Mouse (Mus musculus) Patski (cell line): ENCODE results near the gene Shb. TPM values are rescaled to one million over a fixed set of nuclear protein-coding genes. Genes with fewer than 3 reads are reported as not detected.

Source experiments
- ATAC-seq: fragments of 100-300 bp; one replicate; pipeline ENCODE4 v1.8.0; 2021
- CTCF ChIA-PET: fragments of 350-600 bp; sonication (Branson Sonifier 250); formaldehyde crosslinking; loops from one replicate; lab custom pipeline; 2022; ENCODE audit warnings: inconsistent platforms; lab: Charles Lee
- POLR2A ChIA-PET: fragments of 350-600 bp; sonication (Branson Sonifier 250); formaldehyde crosslinking; loops from one replicate; lab custom pipeline; 2022; ENCODE audit warnings: antibody characterized with exemption, inconsistent platforms; lab: Charles Lee
- DNase-seq: peaks from one replicate; pipeline ENCODE4 v3.0.0-alpha.2; 2011; ENCODE audit warnings: low read depth, low spot score
- H3K27me3 ChIP-seq: fragments of 371-371 bp; one replicate; pipeline ENCODE4 v1.5.1; 2021
- CTCF ChIP-seq: fragments of 100-300 bp; IDR thresholded peaks from one replicate; pipeline ENCODE4 v1.5.1; 2021
- in situ Hi-C: fragments of 300-500 bp; cut with MboI; formaldehyde crosslinking; loops from 3 replicates; pipeline ENCODE4 v1.11.1; 2018; ENCODE audit warnings: low pct_unique_long_range_greater_than_20kb, mixed read lengths
- polyA plus RNA-seq: library from polyadenylated mRNA; unstranded; gene quantifications from one replicate; pipeline ENCODE4 v1.2.3, GENCODE M21; 2021

Shb gene
- polyA plus RNA-seq, 1 experiment from 2014 or later = 71.9 TPM

DNA sequence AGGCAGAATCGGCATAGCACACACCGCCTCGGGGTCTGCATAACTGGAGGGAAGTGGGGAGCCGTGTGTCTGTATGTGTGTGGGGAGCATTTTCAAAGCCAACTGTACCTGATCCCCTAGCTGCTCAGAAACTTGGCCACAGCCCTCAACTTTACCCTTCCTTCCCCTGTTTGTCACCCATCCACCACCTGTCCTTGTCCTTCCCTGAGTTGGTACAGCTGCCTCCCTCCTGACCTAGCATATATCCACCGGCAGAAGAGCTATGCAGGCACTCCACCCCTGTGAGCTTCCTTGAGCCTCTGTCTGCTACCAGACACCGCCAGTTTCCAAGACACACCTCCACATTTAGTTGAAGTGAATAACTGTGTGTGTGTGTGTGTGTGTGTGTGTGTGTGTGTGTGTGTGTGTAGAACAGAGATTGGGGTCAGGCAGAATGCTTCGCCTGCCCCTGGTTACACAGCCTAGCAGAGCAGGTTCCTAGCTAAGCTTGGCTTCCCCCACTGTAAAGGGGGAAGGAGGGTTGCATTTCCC, 95.8 kb downstream of the Shb start:
- no peaks in the 10 kb centered on the region for H3K27me3 ChIP-seq
- POLR2A ChIA-PET = interaction anchor here (0.5 to 1.0 kb wide), 2 partner anchors 11 to 19 kb away, joined by 3 read pairs; no protein-coding TSS in a partner anchor
- CTCF ChIA-PET = interaction anchor here (1.1 to 2.3 kb wide), 3 partner anchors 11 to 91 kb away, joined by 3 to 6 read pairs (median 4); no protein-coding TSS in a partner anchor
- TF ChIP-seq CTCF = no peak
- in situ Hi-C loops = no loop called here
- no peak for ATAC-seq
- DNase-seq = no peak

DNA sequence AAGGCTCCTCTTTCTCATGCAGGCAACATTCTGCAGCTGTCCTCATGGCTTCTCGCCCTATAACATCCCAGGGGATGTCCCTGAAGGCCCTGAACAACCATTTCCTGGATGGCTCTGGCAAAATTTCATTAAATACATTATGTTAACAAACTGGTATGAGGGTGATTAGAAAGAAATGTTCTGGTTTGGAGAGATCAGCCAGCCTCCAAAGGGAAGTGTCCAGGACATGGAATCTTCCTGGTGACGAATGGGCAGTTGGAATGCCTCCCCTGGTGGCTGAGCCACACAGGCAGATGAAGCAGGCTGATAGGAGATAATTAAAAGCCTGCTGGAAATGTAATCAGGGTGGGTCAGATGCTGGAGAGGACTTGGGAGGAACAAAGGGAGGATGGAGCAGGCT, 96.4 kb downstream of the Shb start:
- ChIA-PET CTCF (interaction anchor here (1.6 to 2.3 kb wide), 2 partner anchors 13 to 91 kb away, joined by 4 to 6 read pairs; no protein-coding TSS in a partner anchor), POLR2A (interaction anchor here (0.5 kb wide), 1 partner anchor 18 kb away, joined by 3 read pairs; no protein-coding TSS in a partner anchor)
- peak; percentile 44 for ATAC-seq
- no peak for TF ChIP-seq CTCF
- DNase-seq = no peak
- no peaks in the 10 kb centered on the region for H3K27me3 ChIP-seq
- in situ Hi-C loops = no loop called here

DNA sequence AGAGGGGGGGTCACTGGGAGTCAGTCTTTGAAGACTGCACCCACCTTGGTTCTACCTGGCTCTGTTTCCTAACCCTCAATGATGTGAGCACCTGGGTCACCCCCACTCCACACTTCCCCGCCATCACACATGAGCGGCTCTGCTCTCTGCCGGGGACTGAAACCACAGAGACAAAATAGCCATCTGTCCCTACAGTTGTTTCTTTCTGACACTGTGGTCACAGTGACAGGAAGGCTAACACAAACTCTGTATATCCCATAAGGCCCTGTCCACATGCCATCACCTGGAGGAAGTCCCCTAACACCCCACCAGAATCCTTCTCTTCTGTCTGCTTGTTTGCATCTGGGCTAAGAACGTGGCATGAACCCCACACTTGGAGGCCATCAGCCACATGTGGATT, 97.6 kb downstream of the Shb start:
- ChIA-PET CTCF (interaction anchor here (1.0 kb wide), 1 partner anchor 15 kb away, joined by 3 read pairs; no protein-coding TSS in a partner anchor), POLR2A (interaction anchor here (1.7 kb wide), 1 partner anchor 14 kb away, joined by 4 read pairs; no protein-coding TSS in a partner anchor)
- no peaks in the 10 kb centered on the region for H3K27me3 ChIP-seq
- in situ Hi-C loops = no loop called here
- TF ChIP-seq CTCF = no peak
- DNase-seq = no peak
- no peak for ATAC-seq

DNA sequence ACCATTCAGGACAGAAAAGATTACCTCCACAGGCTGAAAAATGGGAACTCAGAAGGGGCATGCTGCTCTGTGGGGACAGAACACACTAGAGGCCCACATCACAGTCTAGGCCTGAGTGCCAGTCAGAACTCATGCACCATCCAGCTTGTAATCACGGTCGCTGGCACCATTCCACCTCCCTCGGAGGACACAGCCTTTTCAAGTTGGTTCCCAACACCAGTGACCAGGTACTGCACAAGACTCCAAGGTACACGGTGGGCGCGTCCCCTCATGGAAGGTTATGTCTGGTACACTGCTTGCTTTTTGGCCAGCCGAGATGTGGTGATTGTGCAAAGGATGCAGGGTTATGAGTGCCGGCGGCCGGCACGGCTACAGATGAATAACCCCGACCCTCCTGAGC, 98.2 kb downstream of the Shb start:
- no peak for TF ChIP-seq CTCF
- ATAC-seq = no peak
- H3K27me3 ChIP-seq = no peaks in the 10 kb centered on the region
- in situ Hi-C loops = no loop called here
- no peak for DNase-seq
- POLR2A ChIA-PET = interaction anchor here (1.7 kb wide), 1 partner anchor 15 kb away, joined by 4 read pairs; no protein-coding TSS in a partner anchor
- CTCF ChIA-PET = no interaction called here

DNA sequence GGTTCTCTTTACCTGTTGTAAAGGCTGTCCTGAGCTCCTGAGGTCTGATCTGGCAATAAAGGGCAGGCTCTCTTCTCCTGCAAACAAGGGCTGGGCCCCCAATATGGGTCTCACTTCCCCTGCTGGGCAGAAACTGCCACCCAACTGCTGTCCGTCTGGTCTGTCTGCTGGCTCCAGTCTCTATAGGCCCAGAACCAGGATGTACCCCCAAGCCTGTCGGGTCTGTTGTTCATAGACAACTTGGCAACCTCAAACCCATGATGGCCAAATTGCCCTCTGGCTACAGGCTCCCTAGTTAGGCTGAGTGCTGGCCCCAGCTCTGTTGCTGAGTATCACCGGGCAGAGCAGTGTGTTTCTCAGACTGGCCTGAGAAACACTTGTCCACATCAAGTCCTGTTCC, 100.5 kb downstream of the Shb start:
- TF ChIP-seq CTCF = no peak
- POLR2A ChIA-PET = no interaction called here
- CTCF ChIA-PET = no interaction called here
- DNase-seq = no peak
- no peaks in the 10 kb centered on the region for H3K27me3 ChIP-seq
- no peak for ATAC-seq
- in situ Hi-C loops = no loop called here

DNA sequence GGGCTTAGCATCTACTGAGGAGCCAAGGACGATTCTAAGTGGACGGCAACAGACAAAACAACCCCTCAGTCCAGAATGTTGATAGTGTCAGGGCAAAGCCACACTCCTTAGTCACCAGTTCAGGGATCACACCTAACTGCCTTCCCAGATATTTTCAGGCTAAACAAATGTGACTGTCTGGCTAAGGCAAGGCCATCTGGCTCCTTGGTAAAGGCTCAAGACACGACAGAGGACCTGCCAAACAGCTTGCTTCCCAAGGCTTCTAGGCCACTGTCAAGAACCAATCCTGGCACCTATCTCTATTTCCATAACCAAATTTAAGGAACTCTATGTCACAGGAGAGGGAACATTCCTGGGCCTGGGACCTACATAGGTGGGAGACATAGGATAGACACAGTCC, 101.0 kb downstream of the Shb start:
- POLR2A ChIA-PET = no interaction called here
- no peak for ATAC-seq

DNA sequence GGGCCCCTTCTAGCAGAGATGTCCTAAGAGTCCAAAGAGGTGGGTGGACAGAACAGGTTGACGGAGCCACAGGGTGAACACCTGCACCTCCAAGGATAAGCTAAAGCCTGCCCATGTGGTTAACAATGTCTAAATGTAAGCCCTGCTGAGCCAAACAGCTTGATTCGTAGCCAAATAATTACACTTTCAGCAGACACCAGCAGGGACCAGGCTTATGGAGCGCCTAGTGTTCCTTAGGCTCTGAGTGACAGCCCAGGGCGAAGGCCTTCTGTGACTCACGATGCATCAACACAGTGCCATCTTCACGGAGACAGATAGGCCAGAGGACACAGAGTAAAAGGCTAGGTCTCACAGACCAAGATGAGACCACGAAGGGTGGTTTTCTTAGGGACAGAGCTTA, 102.8 kb downstream of the Shb start:
- H3K27me3 ChIP-seq = no peaks in the 10 kb centered on the region
- CTCF ChIA-PET = interaction anchor here (1.3 kb wide), 1 partner anchor 24 kb away, joined by 3 read pairs; no protein-coding TSS in a partner anchor
- in situ Hi-C loops = loop anchor here (5.0 kb wide), 1 partner anchor 98 kb away; no protein-coding TSS in a partner anchor
- no peak for DNase-seq
- no peak for TF ChIP-seq CTCF
- ATAC-seq = no peak
- POLR2A ChIA-PET = no interaction called here

More for the DNA sequence above, 101.0 kb downstream of the Shb start:
- CTCF ChIA-PET = no interaction called here
- no peaks in the 10 kb centered on the region for H3K27me3 ChIP-seq
- in situ Hi-C loops = no loop called here
- no peak for TF ChIP-seq CTCF
- DNase-seq = no peak

DNA sequence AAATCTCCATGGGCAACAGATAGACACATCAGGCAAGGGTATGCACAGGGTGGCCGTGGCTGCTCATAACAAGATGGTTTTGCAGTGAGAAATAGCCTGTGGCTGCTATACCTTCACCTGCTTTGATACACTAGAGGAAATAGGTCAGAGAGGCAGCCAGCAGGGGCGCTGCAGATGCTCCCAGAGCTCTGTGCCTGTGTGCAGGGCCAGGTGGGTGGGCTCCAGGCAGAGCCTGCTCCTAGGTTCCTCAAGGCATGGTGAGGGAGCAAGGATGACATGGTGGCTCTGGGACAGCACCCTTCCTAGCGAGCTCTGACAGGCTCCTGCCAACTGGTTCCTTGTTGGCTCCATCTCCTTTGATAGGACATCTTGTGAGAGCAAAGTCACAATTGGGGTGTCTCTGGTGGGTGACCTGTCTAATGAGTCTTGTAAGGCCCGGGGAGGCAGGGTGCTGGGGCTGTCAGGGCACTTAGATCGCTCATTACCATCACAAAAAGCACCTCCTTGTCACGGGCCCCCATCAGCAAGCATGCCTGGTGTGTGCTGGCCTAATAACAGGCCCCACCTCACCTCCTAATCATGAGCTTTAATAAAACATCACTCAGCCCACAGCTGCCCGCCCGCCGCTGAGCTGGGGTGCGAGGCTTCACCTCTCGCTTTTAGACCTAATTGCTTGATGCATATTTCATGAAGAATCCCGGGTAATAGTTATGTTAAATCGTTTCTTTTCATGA, 105.4 kb downstream of the Shb start:
- CTCF ChIA-PET = no interaction called here
- H3K27me3 ChIP-seq = no peaks in the 10 kb centered on the region
- POLR2A ChIA-PET = no interaction called here
- in situ Hi-C loops = loop anchor here (5.0 kb wide), 1 partner anchor 100 kb away; no protein-coding TSS in a partner anchor
- TF ChIP-seq CTCF = no peak
- no peak for ATAC-seq
- DNase-seq = no peak

DNA sequence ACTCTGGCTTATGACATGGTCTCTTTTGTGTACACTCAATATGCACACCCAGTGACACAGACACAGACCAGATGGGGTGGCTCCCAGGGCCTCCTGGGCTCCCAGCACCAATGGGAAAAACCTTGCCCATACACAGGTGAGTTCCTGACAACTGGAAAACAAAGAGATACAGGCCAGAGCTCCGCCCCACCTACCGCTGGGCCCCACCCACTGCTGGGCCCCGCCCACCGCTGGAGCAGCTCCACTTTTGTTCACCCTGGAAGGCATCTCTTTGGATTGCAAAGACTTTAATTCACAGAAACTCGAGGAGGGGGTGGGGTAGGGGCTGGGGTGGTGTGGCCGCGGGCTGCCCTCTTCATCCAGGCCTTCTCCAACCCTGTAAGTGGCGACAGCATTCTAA, 108.9 kb downstream of the Shb start:
- POLR2A ChIA-PET = no interaction called here
- in situ Hi-C loops = loop anchor here (25.0 kb wide), 1 partner anchor 364 kb away; the partner anchor contains the start of gene Aldh1b1
- ATAC-seq = no peak
- DNase-seq = no peak
- TF ChIP-seq CTCF = no peak
- CTCF ChIA-PET = no interaction called here
- H3K27me3 ChIP-seq = no peaks in the 10 kb centered on the region

DNA sequence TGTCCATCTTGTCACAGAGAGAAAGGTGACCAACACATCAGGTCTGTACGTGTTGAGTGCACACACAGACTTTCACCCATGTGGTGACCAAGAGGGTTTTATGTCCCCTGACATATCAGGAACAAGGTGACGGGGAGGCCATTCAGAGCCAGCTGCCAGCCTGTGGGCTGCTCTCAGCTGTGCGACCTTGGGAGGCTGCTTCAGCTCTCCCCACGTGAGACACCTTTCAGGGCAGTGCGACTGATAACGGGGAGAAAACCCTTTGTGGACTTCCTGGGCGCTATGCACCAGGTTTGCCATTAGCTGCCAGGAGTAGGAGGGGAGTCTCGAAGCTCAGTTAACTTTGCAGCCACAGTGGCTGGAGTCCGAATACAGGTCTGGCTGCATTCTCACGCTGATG, 109.6 kb downstream of the Shb start:
- H3K27me3 ChIP-seq = no peaks in the 10 kb centered on the region
- ChIA-PET CTCF (interaction anchor here (1.0 kb wide), 1 partner anchor 187 kb away, joined by 3 read pairs; no protein-coding TSS in a partner anchor), POLR2A (no interaction called here)
- ATAC-seq (no peak), DNase-seq (no peak)
- TF ChIP-seq CTCF = no peak
- in situ Hi-C loops = loop anchor here (25.0 kb wide), 1 partner anchor 365 kb away; the partner anchor contains the start of gene Aldh1b1
